Mouse (Mus musculus): Measurements from ENCODE around the gene Efcab2. TPM values are rescaled to one million over a fixed set of nuclear protein-coding genes. Genes with fewer than 3 reads are reported as not detected.

Efcab2 gene
- polyA plus RNA-seq, 1 experiment from 2014 or later, result 5.5 TPM

GRCm38 (mm10) chr1:178378115-178378514 is 27.8 kb upstream of the Efcab2 start:
- no peak overlapping the region for H3K27ac ChIP-seq (replicated peaks)
- DNase-seq (ENCODE audit: low spot score), result no peak
- 83% methylated on average over 3 of the region's 3 CpGs for WGBS

GRCm38 (mm10) chr1:178379224-178379623 is 26.7 kb upstream of the Efcab2 start:
- Histone ChIP-seq H3K9me3 (no peaks in the 10 kb centered on the region), H3K36me3 (replicated peaks) (no peaks in the 10 kb centered on the region), H3K4me3 (no peak overlapping the region), H3K27me3 (replicated peaks; ENCODE audit: low read depth, poor library complexity, severe bottlenecking) (no peaks in the 10 kb centered on the region), H3K27ac (replicated peaks) (no peak overlapping the region), H3K4me1 (peaks cover 2% of the 10 kb centered on the region; the same call in 1 of the 2 replicates)
- no peak for DNase-seq (ENCODE audit: low spot score)
- 78% methylated on average over 1 of the region's 1 CpGs for WGBS

More at GRCm38 (mm10) chr1:178378115-178378514, 27.8 kb upstream of the Efcab2 start:
- Histone ChIP-seq H3K4me3 (no peak overlapping the region), H3K27me3 (replicated peaks; ENCODE audit: low read depth, poor library complexity, severe bottlenecking) (no peaks in the 10 kb centered on the region), H3K4me1 (no peaks in the 10 kb centered on the region), H3K9me3 (no peaks in the 10 kb centered on the region), H3K36me3 (replicated peaks) (no peaks in the 10 kb centered on the region)

GRCm38 (mm10) chr1:178382165-178382564 is 23.7 kb upstream of the Efcab2 start:
- Histone ChIP-seq H3K4me3 (no peak overlapping the region), H3K27ac (replicated peaks) (no peak overlapping the region), H3K4me1 (peaks cover 5% of the 10 kb centered on the region; the same call in 1 of the 2 replicates), H3K36me3 (replicated peaks) (no peaks in the 10 kb centered on the region), H3K9me3 (no peaks in the 10 kb centered on the region), H3K27me3 (replicated peaks; ENCODE audit: low read depth, poor library complexity, severe bottlenecking) (no peaks in the 10 kb centered on the region)
- DNase-seq (ENCODE audit: low spot score), result no peak

- Histone ChIP-seq H3K36me3 (replicated peaks) (no peaks in the 10 kb centered on the region), H3K9me3 (no peaks in the 10 kb centered on the region), H3K27ac (replicated peaks) (no peak overlapping the region), H3K27me3 (replicated peaks; ENCODE audit: low read depth, poor library complexity, severe bottlenecking) (no peaks in the 10 kb centered on the region), H3K4me1 (peaks cover 5% of the 10 kb centered on the region; the same call in 1 of the 2 replicates), H3K4me3 (no peak overlapping the region)
- 87% methylated on average over 4 of the region's 4 CpGs for WGBS
- no peak for DNase-seq (ENCODE audit: low spot score)
Measured at GRCm38 (mm10) chr1:178388802-178389201, 17.1 kb upstream of the Efcab2 start.

- 77% methylated on average over 2 of the region's 2 CpGs for WGBS
Measured at GRCm38 (mm10) chr1:178389401-178389800, 16.5 kb upstream of the Efcab2 start.

GRCm38 (mm10) chr1:178392970-178393369 is 12.9 kb upstream of the Efcab2 start:
- Histone ChIP-seq H3K9me3 (no peaks in the 10 kb centered on the region), H3K4me1 (no peaks in the 10 kb centered on the region), H3K27me3 (replicated peaks; ENCODE audit: low read depth, poor library complexity, severe bottlenecking) (no peaks in the 10 kb centered on the region), H3K36me3 (replicated peaks) (no peaks in the 10 kb centered on the region), H3K27ac (replicated peaks) (no peak overlapping the region), H3K4me3 (no peak overlapping the region)
- no peak for DNase-seq (ENCODE audit: low spot score)
- 76% methylated on average over 5 of the region's 5 CpGs for WGBS

More at GRCm38 (mm10) chr1:178389401-178389800, 16.5 kb upstream of the Efcab2 start:
- no peak for DNase-seq (ENCODE audit: low spot score)
- Histone ChIP-seq H3K27me3 (replicated peaks; ENCODE audit: low read depth, poor library complexity, severe bottlenecking) (no peaks in the 10 kb centered on the region), H3K4me1 (0 out of 2 replicates have a peak, but pooled peaks cover 2% of the 10 kb centered on the region), H3K4me3 (no peak overlapping the region), H3K9me3 (no peaks in the 10 kb centered on the region), H3K27ac (replicated peaks) (no peak overlapping the region), H3K36me3 (replicated peaks) (no peaks in the 10 kb centered on the region)

GRCm38 (mm10) chr1:178395091-178395490 is 10.8 kb upstream of the Efcab2 start:
- Histone ChIP-seq H3K4me1 (peaks cover 2% of the 10 kb centered on the region; the same call in 1 of the 2 replicates), H3K4me3 (no peak overlapping the region), H3K27me3 (replicated peaks; ENCODE audit: low read depth, poor library complexity, severe bottlenecking) (no peaks in the 10 kb centered on the region), H3K9me3 (no peaks in the 10 kb centered on the region), H3K36me3 (replicated peaks) (no peaks in the 10 kb centered on the region), H3K27ac (replicated peaks) (no peak overlapping the region)
- no peak for DNase-seq (ENCODE audit: low spot score)
- WGBS, result 88% methylated on average over 6 of the region's 6 CpGs

- Histone ChIP-seq H3K4me1 (peaks cover 8% of the 10 kb centered on the region; the same call in 1 of the 2 replicates), H3K36me3 (replicated peaks) (no peaks in the 10 kb centered on the region), H3K27me3 (replicated peaks; ENCODE audit: low read depth, poor library complexity, severe bottlenecking) (no peaks in the 10 kb centered on the region), H3K4me3 (no peak overlapping the region), H3K9me3 (no peaks in the 10 kb centered on the region), H3K27ac (replicated peaks) (no peak overlapping the region)
- no peak for DNase-seq (ENCODE audit: low spot score)
- WGBS, result 88% methylated on average over 4 of the region's 4 CpGs
Measured at GRCm38 (mm10) chr1:178396383-178396782, 9.5 kb upstream of the Efcab2 start.

GRCm38 (mm10) chr1:178399879-178400278 is 6.0 kb upstream of the Efcab2 start:
- Histone ChIP-seq H3K9me3 (no peaks in the 10 kb centered on the region), H3K36me3 (replicated peaks) (no peaks in the 10 kb centered on the region), H3K4me3 (no peak overlapping the region), H3K27me3 (replicated peaks; ENCODE audit: low read depth, poor library complexity, severe bottlenecking) (no peaks in the 10 kb centered on the region), H3K4me1 (peaks cover 8% of the 10 kb centered on the region; the same call in 1 of the 2 replicates), H3K27ac (replicated peaks) (0 out of 2 replicates have a peak overlapping the region, but pooled peaks have one; percentile 24)
- DNase-seq (ENCODE audit: low spot score), result no peak
- WGBS, result 77% methylated on average over 6 of the region's 6 CpGs

- Histone ChIP-seq H3K9me3 (no peaks in the 10 kb centered on the region), H3K4me1 (peaks cover 8% of the 10 kb centered on the region; the same call in 1 of the 2 replicates), H3K27me3 (replicated peaks; ENCODE audit: low read depth, poor library complexity, severe bottlenecking) (no peaks in the 10 kb centered on the region), H3K27ac (replicated peaks) (no peak overlapping the region), H3K4me3 (no peak overlapping the region), H3K36me3 (replicated peaks) (no peaks in the 10 kb centered on the region)
- 76% methylated on average over 7 of the region's 7 CpGs for WGBS
- no peak for DNase-seq (ENCODE audit: low spot score)
Measured at GRCm38 (mm10) chr1:178400652-178401051, 5.2 kb upstream of the Efcab2 start.

GRCm38 (mm10) chr1:178401960-178402359 is 3.9 kb upstream of the Efcab2 start:
- Histone ChIP-seq H3K27ac (replicated peaks) (no peak overlapping the region), H3K9me3 (no peaks in the 10 kb centered on the region), H3K36me3 (replicated peaks) (no peaks in the 10 kb centered on the region), H3K4me3 (no peak overlapping the region), H3K4me1 (peaks cover 8% of the 10 kb centered on the region; the same call in 1 of the 2 replicates), H3K27me3 (replicated peaks; ENCODE audit: low read depth, poor library complexity, severe bottlenecking) (no peaks in the 10 kb centered on the region)
- no peak for DNase-seq (ENCODE audit: low spot score)
- WGBS, result 91% methylated on average over 6 of the region's 6 CpGs

- H3K4me1 ChIP-seq, result 0 out of 2 replicates have a peak, but pooled peaks cover 3% of the 10 kb centered on the region
- H3K27me3 ChIP-seq (replicated peaks; ENCODE audit: low read depth, poor library complexity, severe bottlenecking), result no peaks in the 10 kb centered on the region
- no peaks in the 10 kb centered on the region for H3K9me3 ChIP-seq
- DNase-seq (ENCODE audit: low spot score), result peak; percentile 89
- under 1% methylated on average over 23 of the region's 23 CpGs for WGBS
- peak overlapping the region; percentile 100 for H3K27ac ChIP-seq (replicated peaks)
- H3K4me3 ChIP-seq, result peak overlapping the region; percentile 81
- no peaks in the 10 kb centered on the region for H3K36me3 ChIP-seq (replicated peaks)
Measured at GRCm38 (mm10) chr1:178405445-178405911, 407 bp upstream of the Efcab2 start.

GRCm38 (mm10) chr1:178406765-178407645 is 1.1 kb downstream of the Efcab2 start:
- no peaks in the 10 kb centered on the region for H3K4me1 ChIP-seq
- no peak for DNase-seq (ENCODE audit: low spot score)
- no peaks in the 10 kb centered on the region for H3K27me3 ChIP-seq (replicated peaks; ENCODE audit: low read depth, poor library complexity, severe bottlenecking)
- peak overlapping the region; percentile 81 for H3K4me3 ChIP-seq
- no peaks in the 10 kb centered on the region for H3K9me3 ChIP-seq
- H3K36me3 ChIP-seq (replicated peaks), result no peaks in the 10 kb centered on the region
- 64% methylated on average over 12 of the region's 12 CpGs for WGBS
- H3K27ac ChIP-seq (replicated peaks), result peak overlapping the region; percentile 100
